Mouse (Mus musculus) liver, embryonic 13.5 days (tissue): Measurements from ENCODE around the gene Slc25a13. TPM values are rescaled to one million over a fixed set of nuclear protein-coding genes. Genes with fewer than 3 reads are reported as not detected.

Experiments used
- ATAC-seq: fragments of 200-750 bp; cut with Nextera tagmentation; 2 replicates; pipeline ENCODE4 v1.8.0; 2017; ENCODE audit warnings: low read depth, mild to moderate bottlenecking, moderate number of reproducible peaks, moderate library complexity
- DNase-seq: peaks from one replicate; pipeline ENCODE4 v3.0.0; 2022
- H3K27ac ChIP-seq: fragments of 300-500 bp; sonication (generic); 2 replicates; pipeline ENCODE4 v1.5.1; 2015; ENCODE audit warnings: moderate library complexity, mild to moderate bottlenecking, inconsistent platforms
- H3K27me3 ChIP-seq: fragments of 300-500 bp; sonication (generic); 2 replicates; pipeline ENCODE4 v1.6.1; 2015; ENCODE audit warnings: mild to moderate bottlenecking, inconsistent platforms
- H3K36me3 ChIP-seq: fragments of 300-500 bp; sonication (generic); 2 replicates; pipeline ENCODE4 v1.6.1; 2015; ENCODE audit warnings: mild to moderate bottlenecking, inconsistent platforms
- H3K4me1 ChIP-seq: fragments of 300-500 bp; sonication (generic); replicated peaks from 2 replicates; pipeline ENCODE4 v1.6.1; 2015; ENCODE audit warnings: inconsistent platforms
- H3K4me2 ChIP-seq: fragments of 300-500 bp; sonication (generic); 2 replicates; pipeline ENCODE4 v1.6.1; 2015; ENCODE audit warnings: inconsistent platforms, mild to moderate bottlenecking, moderate library complexity
- H3K4me3 ChIP-seq: fragments of 300-500 bp; sonication (generic); replicated peaks from 2 replicates; pipeline ENCODE4 v1.5.1; 2015; ENCODE audit warnings: mild to moderate bottlenecking, inconsistent platforms
- H3K9ac ChIP-seq: fragments of 300-500 bp; sonication (generic); 2 replicates; pipeline ENCODE4 v1.6.1; 2015; ENCODE audit warnings: mild to moderate bottlenecking, inconsistent platforms
- H3K9me3 ChIP-seq: fragments of 300-500 bp; sonication (generic); replicated peaks from 2 replicates; pipeline ENCODE4 v1.6.1; 2016; ENCODE audit warnings: inconsistent platforms
- WGBS: fragments of 180-500 bp; shearing (Covaris S2); methylation state at CpG from one replicate; pipeline ENCODE4 v1.1.7; 2015; ENCODE audit not compliant: insufficient replicate concordance; 5-methylcytosine and 5-hydroxymethylcytosine counted together
- polyA plus RNA-seq: library from polyadenylated mRNA; unstranded; fragments of >200 nt; fragmentation: Nextera tagmentation; extraction: Ambion mirVana; gene quantifications from 2 replicates; pipeline ENCODE4 v1.2.1, GENCODE M21; 2015

Slc25a13 gene
- polyA plus RNA-seq, 1 experiment from 2014 or later = 30.1 TPM

DNA sequence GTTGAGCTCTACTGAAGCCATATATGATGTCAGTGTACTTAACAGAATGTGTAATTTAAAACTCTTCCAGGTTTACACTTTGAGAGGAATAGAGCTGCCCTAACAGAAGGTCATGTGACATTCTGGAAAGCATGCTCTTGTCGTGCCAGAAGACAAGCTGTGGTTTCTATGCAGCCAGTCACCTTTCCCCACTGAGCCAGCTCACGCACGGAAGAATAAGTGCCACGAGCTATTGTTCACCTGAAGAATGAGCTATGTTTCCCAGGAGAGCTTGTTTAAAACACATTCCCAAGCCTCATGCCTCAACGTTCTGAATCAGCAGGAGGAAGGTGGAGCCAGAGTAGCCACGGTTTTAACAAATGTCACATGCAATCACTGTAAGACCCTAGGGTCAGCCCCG lies 73.4 kb downstream of the Slc25a13 start:
- ATAC-seq (no peak), DNase-seq (no peak)
- H3K27me3 ChIP-seq = no peaks in the 10 kb centered on the region
- no peak overlapping the region for H3K27ac ChIP-seq
- peaks cover 2% of the 10 kb centered on the region; the same call in 1 of the 2 replicates for H3K36me3 ChIP-seq
- H3K4me2 ChIP-seq = no peak overlapping the region
- no peak overlapping the region for H3K9ac ChIP-seq
- no peaks in the 10 kb centered on the region for H3K4me1 ChIP-seq
- 65% methylated on average over 7 of the region's 7 CpGs for WGBS
- H3K4me3 ChIP-seq = no peak overlapping the region
- no peaks in the 10 kb centered on the region for H3K9me3 ChIP-seq

DNA sequence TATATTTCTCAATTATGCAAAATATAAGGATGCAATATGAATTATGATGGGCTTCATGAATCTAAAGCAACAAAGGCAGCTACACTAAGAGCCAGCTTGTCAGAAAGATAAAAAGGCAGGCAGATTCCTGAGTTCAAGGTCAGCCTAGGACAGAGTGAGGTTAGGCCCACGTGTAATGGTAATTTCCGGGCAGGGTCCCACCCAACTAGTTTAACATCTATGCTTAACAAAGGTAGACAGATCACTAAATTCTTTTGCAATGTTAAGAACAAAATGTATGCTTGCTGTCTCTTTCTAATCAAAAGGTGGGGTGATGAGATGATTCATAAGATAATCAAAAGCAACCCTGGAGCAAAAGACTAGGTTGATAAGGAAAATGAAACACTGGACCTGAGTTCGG lies 76.6 kb downstream of the Slc25a13 start:
- H3K27ac ChIP-seq = no peak overlapping the region
- H3K9me3 ChIP-seq = no peaks in the 10 kb centered on the region
- peaks cover 10% of the 10 kb centered on the region; the same call in 1 of the 2 replicates for H3K36me3 ChIP-seq
- H3K9ac ChIP-seq = no peak overlapping the region
- no peak overlapping the region for H3K4me3 ChIP-seq
- no peak for ATAC-seq
- no peak for DNase-seq
- H3K27me3 ChIP-seq = no peaks in the 10 kb centered on the region
- no peak overlapping the region for H3K4me2 ChIP-seq
- no peaks in the 10 kb centered on the region for H3K4me1 ChIP-seq
- 72% methylated on average over 3 of the region's 3 CpGs for WGBS

DNA sequence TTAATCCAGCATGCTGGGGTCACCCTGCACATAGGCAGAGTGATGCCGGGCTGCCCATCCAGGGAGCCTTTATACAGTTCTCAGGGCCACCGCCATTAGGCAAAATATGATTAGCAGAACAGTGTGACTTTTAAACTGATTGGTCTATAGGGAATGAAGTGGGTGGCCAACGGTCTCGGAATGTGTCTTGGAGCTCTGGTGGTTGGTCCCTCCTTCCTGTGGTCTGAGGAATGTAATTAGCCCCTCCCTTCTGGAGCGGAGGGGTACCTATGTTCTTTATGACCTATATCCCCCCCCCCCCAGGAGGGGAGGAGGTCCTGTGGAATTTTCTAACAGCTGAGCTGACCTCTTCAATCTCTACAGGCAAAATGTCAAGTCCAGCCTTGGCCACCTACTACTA lies 77.9 kb downstream of the Slc25a13 start:
- Histone ChIP-seq H3K4me2 (no peak overlapping the region), H3K27ac (no peak overlapping the region), H3K4me1 (no peaks in the 10 kb centered on the region), H3K36me3 (peaks cover 10% of the 10 kb centered on the region; the same call in 1 of the 2 replicates), H3K27me3 (no peaks in the 10 kb centered on the region), H3K4me3 (no peak overlapping the region), H3K9ac (no peak overlapping the region), H3K9me3 (no peaks in the 10 kb centered on the region)
- ATAC-seq (no peak), DNase-seq (no peak)
- 80% methylated on average over 5 of the region's 5 CpGs for WGBS

DNA sequence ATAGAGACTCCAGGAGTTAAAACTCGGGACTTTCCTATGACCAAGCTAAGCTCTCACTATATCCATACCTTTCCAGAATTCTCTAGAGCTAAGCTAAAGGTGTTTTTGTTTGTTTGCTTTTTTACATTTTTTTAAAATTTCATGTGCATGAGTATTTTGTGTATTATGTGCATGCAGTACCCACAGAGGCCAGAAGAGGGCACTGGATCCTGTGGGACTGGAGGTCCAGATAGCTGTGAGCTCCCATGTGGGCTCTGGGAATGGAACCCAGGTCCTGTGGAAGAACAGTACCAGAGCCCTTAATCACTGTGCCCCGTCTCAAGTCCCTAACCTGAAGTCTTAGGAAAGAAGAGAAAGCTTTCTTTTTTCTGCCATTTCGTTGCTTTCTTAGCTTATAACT lies 80.2 kb downstream of the Slc25a13 start:
- DNase-seq (no peak), ATAC-seq (no peak)
- Histone ChIP-seq H3K4me1 (no peaks in the 10 kb centered on the region), H3K4me3 (no peak overlapping the region), H3K9me3 (no peaks in the 10 kb centered on the region), H3K4me2 (no peak overlapping the region), H3K27ac (no peak overlapping the region), H3K36me3 (peaks cover 10% of the 10 kb centered on the region; the same call in 1 of the 2 replicates), H3K9ac (no peak overlapping the region), H3K27me3 (no peaks in the 10 kb centered on the region)
- WGBS = 68% methylated on average over 3 of the region's 3 CpGs

DNA sequence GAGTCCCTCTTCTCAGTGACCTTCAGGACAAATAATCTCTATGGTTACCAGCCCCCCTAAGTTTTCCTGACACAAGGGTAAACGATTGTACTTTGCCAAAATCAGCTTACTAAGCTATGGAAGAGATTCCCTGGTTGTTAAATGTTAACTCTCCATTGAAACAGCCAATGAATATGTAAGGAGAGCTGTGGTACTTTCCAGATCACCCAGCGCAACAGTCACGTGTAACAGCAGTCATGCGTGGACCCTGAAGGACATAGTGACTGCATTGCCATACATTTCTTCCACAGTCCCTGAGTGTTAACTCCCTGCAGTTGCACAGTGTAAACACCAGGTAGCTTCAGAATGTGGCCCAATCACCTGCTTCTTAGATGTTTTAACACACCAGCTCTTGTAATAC lies 82.0 kb downstream of the Slc25a13 start:
- no peak for DNase-seq
- Histone ChIP-seq H3K9me3 (no peaks in the 10 kb centered on the region), H3K27me3 (no peaks in the 10 kb centered on the region), H3K4me1 (no peaks in the 10 kb centered on the region), H3K4me3 (no peak overlapping the region), H3K4me2 (no peak overlapping the region), H3K9ac (no peak overlapping the region), H3K27ac (no peak overlapping the region), H3K36me3 (peaks cover 13% of the 10 kb centered on the region)
- ATAC-seq = no peak
- WGBS = 81% methylated on average over 4 of the region's 4 CpGs

DNA sequence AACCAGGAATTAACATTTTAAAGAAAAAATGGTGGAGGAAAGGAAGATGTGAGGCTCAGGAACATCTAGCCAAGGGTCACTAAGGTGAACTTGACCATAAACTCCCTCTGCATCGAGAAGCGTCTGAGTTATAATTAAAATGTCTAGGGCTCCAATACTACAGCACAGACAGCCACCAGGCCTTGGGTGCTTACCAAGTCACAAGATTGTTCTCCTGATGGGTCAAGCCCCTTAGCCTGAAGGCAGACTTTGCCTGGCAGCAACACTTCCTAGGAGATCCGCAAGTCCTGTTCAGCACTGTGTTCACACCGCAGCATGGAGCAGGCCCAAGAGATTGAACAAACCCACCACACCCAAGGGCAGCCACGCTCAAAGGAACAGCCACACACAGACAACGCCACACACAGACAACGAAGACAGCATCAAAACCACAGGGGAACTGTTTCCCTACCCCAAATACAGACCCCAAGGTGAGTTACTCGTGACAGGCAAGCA lies 83.4 kb downstream of the Slc25a13 start:
- H3K36me3 ChIP-seq = peaks cover 13% of the 10 kb centered on the region; the same call in 1 of the 2 replicates
- H3K27me3 ChIP-seq = no peaks in the 10 kb centered on the region
- H3K27ac ChIP-seq = no peak overlapping the region
- H3K9me3 ChIP-seq = no peaks in the 10 kb centered on the region
- WGBS = 82% methylated on average over 8 of the region's 8 CpGs
- no peak for DNase-seq
- no peak for ATAC-seq
- no peak overlapping the region for H3K4me2 ChIP-seq
- H3K9ac ChIP-seq = no peak overlapping the region
- no peak overlapping the region for H3K4me3 ChIP-seq
- no peaks in the 10 kb centered on the region for H3K4me1 ChIP-seq

DNA sequence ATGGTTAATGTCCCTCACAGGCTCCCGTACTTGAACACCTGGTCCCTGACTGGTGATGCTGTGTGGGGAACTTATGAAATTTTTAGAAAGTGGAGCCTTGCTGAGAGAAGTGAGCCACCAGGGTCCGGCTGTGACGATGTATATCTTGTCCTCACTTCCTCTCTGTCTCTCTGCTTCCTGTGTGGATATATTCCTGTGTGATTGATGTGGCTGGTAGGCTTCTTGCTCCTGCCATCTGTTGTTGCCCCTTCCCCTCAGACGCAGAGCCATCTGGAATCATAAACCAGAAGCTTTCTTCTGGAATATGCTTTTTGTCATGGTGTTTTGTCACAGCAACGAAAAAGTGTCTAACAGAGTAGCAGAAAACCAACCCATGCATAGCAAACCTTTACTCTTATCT lies 84.9 kb downstream of the Slc25a13 start:
- no peak for ATAC-seq
- 32% methylated on average over 5 of the region's 5 CpGs for WGBS
- Histone ChIP-seq H3K9me3 (no peaks in the 10 kb centered on the region), H3K27ac (no peak overlapping the region), H3K4me2 (no peak overlapping the region), H3K36me3 (peaks cover 10% of the 10 kb centered on the region; the same call in 1 of the 2 replicates), H3K4me3 (no peak overlapping the region), H3K4me1 (no peaks in the 10 kb centered on the region), H3K9ac (no peak overlapping the region), H3K27me3 (no peaks in the 10 kb centered on the region)
- DNase-seq = no peak

DNA sequence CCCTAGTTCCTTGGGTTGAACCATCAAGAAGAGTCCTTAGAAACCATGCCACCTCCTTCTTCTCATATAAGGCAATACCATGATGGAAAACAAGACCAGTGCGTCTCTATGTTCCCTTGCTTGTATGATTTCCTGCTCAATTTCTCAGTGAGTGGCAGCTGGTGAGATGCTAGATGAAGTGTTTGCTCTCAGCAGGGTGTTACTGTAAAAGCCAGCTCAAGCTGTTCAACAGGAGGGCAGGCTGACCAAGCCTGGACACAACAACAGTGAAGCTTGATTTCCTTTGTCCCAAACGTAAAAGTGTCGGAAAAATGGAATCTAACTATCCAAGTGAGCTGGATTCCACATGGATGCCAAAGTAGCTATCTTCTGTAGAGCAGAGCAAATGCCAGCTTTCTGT lies 91.4 kb downstream of the Slc25a13 start:
- H3K9ac ChIP-seq = no peak overlapping the region
- DNase-seq (no peak), ATAC-seq (no peak)
- H3K36me3 ChIP-seq = peaks cover 4% of the 10 kb centered on the region
- H3K4me3 ChIP-seq = no peak overlapping the region
- WGBS = 83% methylated on average over 3 of the region's 3 CpGs
- no peaks in the 10 kb centered on the region for H3K4me1 ChIP-seq
- no peaks in the 10 kb centered on the region for H3K27me3 ChIP-seq
- no peaks in the 10 kb centered on the region for H3K9me3 ChIP-seq
- H3K4me2 ChIP-seq = no peak overlapping the region
- H3K27ac ChIP-seq = no peak overlapping the region

DNA sequence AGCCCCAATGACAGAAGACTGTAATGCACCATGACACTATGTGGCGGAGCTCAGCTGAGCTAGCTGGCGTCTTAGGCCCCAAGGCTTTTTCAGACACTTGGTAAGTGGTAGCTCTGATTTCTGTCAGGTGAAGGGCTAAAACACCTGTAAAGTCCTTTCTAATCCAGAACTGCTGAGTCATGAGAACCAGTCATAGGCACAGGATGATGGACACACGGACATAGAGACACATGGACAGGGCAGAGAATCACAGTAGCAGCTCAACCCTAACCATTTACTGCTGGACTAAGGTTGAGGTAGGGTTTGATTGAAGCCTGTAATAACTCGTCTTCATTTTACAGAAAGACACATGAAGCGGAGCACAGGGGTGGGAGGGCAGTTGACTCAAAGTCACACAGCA lies 95.1 kb downstream of the Slc25a13 start:
- Histone ChIP-seq H3K4me3 (no peak overlapping the region), H3K9me3 (no peaks in the 10 kb centered on the region), H3K4me2 (no peak overlapping the region), H3K27me3 (no peaks in the 10 kb centered on the region), H3K9ac (no peak overlapping the region), H3K4me1 (0 out of 2 replicates have a peak, but pooled peaks cover 3% of the 10 kb centered on the region), H3K27ac (no peak overlapping the region), H3K36me3 (peaks cover 4% of the 10 kb centered on the region; the same call in 1 of the 2 replicates)
- DNase-seq (no peak), ATAC-seq (no peak)
- WGBS = 80% methylated on average over 5 of the region's 5 CpGs

DNA sequence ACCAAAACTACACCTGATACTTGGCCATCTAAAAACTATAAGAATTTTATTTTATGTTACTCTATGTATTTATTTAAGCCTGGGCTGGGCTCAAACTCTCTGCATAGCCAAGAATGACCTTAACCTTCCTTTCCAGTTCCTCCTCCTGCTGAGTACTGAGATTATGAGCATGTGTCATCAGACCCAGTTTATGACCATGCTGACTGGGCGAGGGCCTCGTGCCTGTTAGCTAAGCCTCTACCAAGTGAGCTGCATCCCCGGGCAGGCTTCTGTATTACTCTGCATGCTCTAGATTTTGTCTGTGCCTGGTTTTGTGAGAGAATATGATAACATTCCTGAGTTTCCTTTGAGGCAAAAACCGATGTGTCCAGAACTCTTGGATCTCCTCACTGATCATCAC lies 96.1 kb downstream of the Slc25a13 start:
- Histone ChIP-seq H3K4me1 (0 out of 2 replicates have a peak, but pooled peaks cover 3% of the 10 kb centered on the region), H3K9ac (no peak overlapping the region), H3K36me3 (peaks cover 12% of the 10 kb centered on the region), H3K4me2 (no peak overlapping the region), H3K27me3 (no peaks in the 10 kb centered on the region), H3K4me3 (no peak overlapping the region), H3K9me3 (no peaks in the 10 kb centered on the region), H3K27ac (no peak overlapping the region)
- ATAC-seq (no peak), DNase-seq (no peak)
- 68% methylated on average over 4 of the region's 4 CpGs for WGBS

DNA sequence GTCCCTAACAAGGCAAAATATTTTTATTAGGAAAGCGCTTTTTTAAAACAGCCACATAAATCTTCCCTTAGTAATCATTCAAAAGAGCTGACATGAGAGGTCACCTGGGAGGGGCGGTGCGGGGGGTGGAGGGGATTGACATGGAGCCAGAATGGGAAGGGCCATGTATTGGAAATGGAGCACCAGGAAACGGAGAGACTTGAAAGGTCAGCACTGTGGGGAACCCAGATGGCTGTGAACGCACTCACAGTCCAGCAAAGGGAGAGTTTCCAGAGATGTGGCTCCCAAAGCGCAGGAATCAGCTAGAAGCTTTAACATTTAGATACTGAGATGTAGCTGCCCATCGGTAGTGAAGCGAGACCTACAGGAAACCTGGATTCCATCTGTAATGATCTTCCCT lies 101.2 kb downstream of the Slc25a13 start:
- no peaks in the 10 kb centered on the region for H3K27me3 ChIP-seq
- H3K36me3 ChIP-seq = peaks cover 26% of the 10 kb centered on the region
- no peaks in the 10 kb centered on the region for H3K9me3 ChIP-seq
- H3K9ac ChIP-seq = no peak overlapping the region
- 84% methylated on average over 8 of the region's 8 CpGs for WGBS
- no peak overlapping the region for H3K4me3 ChIP-seq
- no peak for ATAC-seq
- 0 out of 2 replicates have a peak, but pooled peaks cover 3% of the 10 kb centered on the region for H3K4me1 ChIP-seq
- no peak overlapping the region for H3K27ac ChIP-seq
- DNase-seq = no peak
- no peak overlapping the region for H3K4me2 ChIP-seq

DNA sequence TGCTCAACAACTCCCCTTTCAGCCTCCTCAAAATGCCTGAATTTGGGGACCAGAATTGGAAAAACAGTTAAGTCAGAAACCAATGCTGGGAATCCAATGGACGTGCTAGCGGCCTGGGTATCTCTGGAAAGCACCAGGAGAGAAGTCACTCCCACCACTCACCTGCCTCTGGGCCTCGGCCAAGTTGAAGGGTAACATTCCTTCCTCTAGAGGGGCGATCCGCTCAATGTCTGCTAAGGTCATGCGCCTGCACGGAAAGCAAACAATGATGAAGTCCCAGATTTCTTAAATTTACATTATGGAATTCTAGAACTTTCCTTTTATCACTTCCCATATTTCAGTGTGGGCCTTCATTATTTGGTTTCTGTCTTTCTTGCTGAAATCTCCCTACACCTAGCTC lies 103.2 kb downstream of the Slc25a13 start:
- DNase-seq (no peak), ATAC-seq (no peak)
- Histone ChIP-seq H3K36me3 (peaks cover 30% of the 10 kb centered on the region), H3K4me1 (0 out of 2 replicates have a peak, but pooled peaks cover 3% of the 10 kb centered on the region), H3K27me3 (no peaks in the 10 kb centered on the region), H3K27ac (no peak overlapping the region), H3K4me3 (no peak overlapping the region), H3K9ac (no peak overlapping the region), H3K4me2 (no peak overlapping the region), H3K9me3 (no peaks in the 10 kb centered on the region)
- WGBS = 84% methylated on average over 7 of the region's 7 CpGs
